Mouse (Mus musculus) fibroblast of lung, adult 2 months (primary cell): ENCODE data around the gene Ms4a4c.
"Not testable (repeated sequence)": the region's sequence is repeated elsewhere in the genome, so short reads cannot be mapped to it uniquely, and the experiment has no call there.

ENCODE experiments used
- DNase-seq: peaks from one replicate; pipeline ENCODE4 v3.0.0-alpha.2; 2011; ENCODE audit warnings: low read depth

Ms4a4c gene

DNA sequence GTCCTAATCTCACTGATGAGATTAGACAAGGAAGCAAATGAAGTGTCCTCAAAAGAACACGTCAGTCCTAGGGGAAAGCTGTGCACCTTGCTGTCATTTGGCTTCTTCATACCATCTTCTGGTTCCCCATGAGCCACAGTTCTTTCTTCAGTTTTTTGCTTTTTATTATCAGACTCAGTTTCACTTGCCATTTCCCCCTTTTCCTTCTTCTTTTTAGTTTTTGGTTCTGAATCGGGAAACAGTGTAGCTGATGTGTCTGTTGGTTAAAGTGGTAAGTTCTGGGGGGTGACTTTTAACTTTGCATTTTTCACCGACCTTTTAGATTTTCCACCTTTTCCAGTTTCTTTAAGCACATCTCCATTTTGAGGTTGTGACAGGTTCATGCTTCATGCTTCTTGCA lies at the start of gene Ms4a4c:
Gene Ms4a4c (plus strand): TSS at position 244 of the 400 bp plus-strand sequence.
- no peak for DNase-seq

DNA sequence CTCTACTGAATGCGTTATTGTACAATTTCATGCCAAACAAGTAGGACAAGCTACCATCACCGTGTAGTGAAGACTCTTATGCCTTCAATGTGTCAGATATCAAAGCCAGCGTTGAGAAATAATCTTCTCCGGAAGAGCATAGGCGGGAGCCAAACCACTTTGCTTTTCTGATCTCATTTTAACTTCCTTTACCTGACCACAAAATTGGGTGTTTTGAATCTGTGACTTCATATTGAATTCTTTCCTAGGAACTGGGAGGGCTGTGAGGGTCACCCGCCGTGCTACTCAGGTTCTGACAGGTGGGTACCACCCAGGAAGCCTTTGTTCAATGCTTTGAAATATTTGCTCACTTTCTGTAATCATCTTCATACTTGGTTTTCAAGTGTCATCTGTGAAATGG lies 48.8 kb upstream of the Ms4a4c start:
- DNase-seq: no peak

DNA sequence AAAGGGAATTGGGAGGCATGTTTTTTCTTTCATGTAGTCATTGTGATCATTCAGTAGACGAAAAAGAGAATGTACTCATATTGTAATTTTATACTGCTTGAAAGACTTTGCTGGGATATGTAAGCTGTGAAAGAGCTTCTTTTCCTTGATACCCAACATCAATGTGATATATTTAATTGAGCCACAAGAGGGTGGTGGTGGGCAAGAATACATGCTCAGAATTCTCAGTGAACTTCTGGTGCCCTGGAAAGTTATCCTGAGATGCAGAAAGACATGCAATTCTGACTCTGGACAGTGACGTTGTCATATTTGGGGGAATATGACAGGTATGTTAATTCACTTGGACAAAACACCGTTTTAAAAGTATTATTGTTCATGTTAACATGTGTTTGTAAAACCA lies 44.5 kb upstream of the Ms4a4c start:
- no peak for DNase-seq

DNA sequence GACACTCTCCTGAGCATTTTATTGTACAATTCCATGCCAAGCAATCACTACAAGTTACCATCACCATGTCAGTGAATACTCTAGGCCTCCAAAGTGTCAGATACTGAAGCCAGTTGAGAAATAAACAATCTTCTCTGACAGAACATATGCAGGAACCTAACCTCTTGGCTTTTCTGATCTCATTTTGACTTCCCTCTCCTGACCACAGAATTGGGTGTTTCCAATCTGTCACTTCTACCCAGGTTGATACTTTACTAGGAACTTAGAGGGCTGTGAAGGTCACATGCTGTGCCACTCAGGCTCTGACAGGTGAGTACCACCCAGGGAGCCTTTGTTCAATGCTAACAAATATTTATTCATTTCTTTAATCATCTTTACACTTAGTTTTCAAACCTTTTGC lies 42.6 kb upstream of the Ms4a4c start:
- no peak for DNase-seq

DNA sequence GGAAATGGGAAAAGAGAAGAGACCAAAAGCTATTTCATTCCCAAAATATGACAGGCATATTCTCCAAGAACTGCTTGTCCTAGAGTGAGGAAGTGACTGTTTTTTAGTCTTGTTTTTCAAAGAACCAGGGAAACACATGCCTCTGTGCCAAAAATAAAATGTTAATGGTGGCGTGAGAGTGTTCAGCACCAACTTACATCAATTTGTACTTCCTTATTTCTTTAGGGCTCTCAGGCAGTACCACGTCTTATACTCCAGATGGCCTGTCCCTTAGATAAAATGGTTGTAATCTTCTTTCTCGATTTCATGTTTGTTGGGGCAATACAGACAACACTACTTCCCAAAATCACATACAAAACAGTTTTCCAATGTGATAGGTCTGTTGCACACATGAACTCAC lies 36.3 kb upstream of the Ms4a4c start:
- no peak for DNase-seq

DNA sequence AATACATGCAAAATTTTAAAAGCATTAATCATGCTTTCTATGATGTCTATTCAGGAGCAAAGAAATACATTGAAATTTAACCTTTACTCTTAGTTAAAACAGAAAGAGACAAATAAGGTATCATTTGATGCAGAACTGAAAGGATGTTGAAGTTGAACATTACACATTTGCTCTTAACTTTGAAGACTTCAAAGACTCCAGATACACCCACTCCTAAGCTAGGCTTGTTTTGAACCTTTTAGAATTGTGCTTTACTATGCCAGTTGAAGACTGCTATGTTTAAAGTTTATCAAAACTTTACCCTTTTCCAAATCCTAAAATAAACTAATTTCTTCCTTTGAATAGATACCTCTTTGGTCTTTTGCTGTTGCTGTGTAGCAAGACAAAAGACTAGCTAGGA lies 33.4 kb upstream of the Ms4a4c start:
- no peak for DNase-seq

DNA sequence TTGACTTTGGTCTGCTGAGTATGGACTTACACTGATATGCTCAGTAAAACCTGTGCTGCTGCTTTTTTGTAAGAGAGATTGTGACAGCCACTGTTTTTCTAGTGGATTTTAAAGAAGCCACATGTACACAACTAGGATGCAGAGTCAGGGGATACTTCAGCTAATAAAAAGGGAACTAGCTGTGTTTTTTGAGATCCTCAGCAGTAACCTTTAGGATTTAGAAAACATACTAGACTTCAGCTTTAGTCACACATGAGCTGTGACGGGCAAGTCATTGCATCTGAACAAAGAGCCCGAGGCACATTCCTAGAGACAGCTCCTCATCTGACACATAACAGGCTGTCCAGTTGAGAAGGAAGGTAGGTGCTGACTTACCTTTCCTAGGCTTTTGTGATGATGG lies 29.3 kb upstream of the Ms4a4c start, which contains the start of gene Ms4a4a:
Gene Ms4a4a (plus strand): TSS at position 251 of the 400 bp plus-strand sequence.
- no peak for DNase-seq

DNA sequence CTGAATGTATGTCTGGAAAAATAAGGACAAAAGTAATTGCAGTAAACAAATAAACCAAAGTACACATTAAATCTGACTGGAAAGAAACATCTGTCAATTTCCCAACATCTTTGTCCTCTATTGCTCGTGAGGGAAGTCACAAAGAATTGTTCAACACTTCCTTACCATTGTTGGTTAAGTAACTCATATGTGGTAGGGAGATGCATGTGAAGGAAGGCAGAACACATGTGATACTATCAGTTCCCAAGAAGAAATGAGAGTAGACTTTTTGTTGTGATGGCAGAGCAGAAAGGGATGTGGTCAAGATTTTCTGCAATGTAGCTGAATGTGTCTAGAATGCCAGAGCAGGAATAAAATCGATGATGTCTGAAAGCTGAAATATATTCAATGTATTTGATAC lies 28.2 kb upstream of the Ms4a4c start:
- DNase-seq: no peak

DNA sequence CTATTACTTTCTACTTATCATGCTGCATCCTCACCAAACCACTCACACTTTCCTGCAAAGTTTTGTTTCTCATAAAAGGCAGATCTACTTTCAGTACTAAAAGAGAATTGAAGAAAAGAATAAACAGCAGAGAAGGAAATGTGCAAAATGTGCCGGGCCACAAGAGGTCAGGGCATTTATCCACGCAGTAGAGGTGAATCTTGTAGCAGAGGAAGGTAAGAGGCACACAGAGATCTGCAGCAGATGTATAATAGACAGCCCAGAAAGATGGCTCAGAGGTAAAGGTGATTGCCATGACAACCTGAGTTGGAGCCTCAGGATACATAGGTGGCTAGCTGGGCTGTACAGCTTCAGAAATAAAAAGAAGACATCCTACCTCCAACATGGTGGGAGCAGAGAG lies 17.5 kb upstream of the Ms4a4c start:
- DNase-seq: no peak

DNA sequence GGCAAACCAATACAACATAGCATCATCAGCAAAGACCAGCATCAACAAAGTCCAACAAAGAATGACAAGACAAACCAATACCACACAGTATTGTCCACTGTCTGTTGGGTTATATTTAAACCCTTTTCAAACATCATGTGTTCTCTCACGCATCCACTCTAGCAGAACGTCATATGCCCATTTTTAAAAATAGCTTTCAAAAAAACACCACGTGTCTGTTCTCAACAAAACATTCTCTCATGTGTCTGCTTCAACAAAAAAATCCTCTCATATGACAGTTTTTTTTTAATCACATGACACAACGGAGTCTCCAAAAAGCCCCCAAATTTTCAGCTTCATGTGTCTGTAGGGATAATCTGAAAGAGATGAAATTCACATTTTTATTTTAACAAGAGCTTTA lies 16.9 kb upstream of the Ms4a4c start:
- no peak for DNase-seq

DNA sequence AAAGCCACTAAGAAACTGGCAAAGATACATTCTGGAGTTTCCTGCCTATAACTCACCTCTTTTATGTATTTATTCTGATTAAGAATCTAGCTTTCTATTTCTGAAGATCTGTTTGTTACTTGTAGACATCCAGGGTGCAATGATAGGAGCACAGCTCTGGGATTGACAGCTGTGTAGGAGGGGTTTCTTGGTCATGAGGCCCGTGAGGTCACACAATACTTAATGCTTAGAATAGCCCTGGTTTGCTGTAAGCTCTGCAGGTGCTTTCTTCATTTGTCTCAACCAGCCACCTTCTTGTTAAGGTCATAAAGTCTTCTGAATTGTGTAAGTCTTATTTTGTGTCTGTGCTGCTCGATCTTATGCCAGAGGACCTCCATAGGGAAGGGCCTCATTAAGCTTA lies 15.6 kb upstream of the Ms4a4c start:
- no peak for DNase-seq

DNA sequence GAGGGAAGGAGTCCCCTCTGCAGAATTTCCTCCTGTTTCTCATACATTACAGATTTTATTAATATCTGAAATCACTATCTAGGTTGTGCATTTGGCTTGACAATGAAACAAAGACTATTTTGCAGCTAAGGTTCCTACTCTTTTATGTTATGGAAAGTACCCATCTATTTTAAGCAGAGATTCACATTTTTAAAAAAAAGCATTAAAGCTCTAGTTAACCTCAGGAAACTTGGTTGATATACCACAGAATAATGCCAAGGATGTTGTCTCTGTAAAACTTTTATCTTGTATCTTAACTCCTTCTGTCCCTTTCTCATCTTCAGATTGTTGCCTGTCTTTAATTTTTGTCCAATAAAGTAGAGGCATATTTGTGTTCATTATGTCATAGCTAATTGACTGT lies 8.8 kb upstream of the Ms4a4c start:
- no peak for DNase-seq

DNA sequence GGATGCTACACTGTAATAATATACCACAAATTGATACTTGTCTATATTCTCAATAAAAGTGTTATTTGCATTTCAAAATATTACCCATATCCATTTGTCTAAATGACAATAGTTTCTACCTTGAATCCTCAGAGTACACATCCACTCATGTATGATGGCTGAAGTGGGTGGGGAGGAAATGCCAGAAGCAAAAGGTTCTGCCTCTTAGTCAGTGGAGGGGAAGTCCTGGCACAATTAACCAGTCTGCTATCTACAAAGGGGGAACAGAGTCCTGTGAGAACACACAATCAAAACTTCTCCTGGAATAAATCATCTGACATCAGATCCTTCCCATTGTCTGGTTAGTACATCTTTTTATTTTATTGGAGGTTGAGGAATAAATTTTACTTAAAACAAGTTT lies 2.9 kb downstream of the Ms4a4c start:
- DNase-seq: no peak

DNA sequence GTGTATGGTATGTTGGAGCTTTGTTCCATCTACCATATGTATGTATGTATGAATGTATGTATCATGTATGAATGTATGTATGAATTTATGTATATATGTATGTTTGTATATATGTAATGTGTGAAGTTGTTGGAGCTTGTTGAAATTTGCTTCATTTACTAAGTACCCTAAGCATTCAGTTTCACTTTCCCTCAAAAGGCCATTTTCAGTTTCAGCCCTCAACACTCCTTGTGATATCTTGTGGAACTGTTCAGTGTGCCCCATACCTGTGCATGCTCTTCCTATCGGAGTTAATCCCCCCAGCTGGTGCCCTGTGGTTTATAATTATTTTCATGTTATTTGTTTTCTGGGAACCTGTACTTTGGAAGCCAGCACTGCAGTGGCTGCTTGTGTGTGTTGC lies 4.0 kb downstream of the Ms4a4c start:
- no peak for DNase-seq

DNA sequence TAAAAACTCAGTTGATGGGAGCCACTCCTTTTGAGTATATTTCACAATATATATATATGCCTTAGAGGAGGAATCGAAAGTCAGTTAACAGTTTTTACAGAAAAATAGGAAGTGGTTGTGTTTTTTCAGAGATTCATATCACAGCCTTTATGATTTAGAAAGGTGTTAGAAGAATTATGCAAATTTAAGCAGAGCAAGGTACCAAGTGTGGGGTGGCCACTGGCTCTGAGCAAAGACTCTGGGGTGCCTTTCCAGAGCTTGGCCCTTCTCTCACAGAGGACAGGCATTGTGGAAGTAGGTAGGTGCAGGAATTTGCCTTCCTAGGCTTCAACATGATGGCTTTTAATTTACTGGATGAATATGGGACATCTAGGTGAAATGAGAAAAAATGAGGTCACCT lies 7.1 kb downstream of the Ms4a4c start:
- no peak for DNase-seq

DNA sequence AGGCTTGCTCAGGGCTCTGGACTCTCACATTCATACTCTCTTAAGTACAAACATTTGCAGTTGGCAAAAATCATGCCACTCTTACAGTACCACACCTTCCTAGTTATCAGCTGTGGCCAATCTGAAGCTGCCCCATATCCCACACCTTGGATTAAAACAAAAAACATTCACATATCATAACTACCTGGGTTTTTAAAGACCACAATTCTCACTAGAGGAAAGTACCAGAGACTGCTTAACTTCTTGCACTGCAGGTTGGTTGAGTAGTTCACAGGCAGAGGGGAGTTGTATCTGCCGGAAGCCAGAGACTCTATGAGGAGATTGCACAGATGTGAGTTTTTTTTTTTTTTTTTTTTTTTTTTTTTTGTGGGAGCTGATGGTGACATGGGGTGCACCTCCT lies 9.5 kb downstream of the Ms4a4c start:
- DNase-seq: no peak

DNA sequence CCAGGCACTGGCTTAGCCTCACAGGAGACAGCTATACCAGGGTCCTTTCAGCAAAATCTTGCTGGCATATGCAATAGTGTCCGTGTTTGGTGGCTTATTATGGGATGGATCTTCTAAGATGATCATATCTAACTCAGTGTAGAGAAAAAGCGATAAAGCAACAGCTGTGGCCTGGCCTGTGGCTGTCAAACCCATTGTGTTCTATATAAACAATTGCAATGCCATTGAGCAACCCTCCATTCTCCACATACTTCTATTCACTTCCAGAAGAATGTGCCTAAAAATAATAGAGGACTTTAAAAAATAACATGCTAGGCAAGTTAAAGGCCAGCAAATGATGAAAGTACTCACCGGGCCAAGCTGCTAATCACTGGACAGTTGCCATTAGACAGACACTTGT lies 11.0 kb downstream of the Ms4a4c start:
- no peak for DNase-seq

DNA sequence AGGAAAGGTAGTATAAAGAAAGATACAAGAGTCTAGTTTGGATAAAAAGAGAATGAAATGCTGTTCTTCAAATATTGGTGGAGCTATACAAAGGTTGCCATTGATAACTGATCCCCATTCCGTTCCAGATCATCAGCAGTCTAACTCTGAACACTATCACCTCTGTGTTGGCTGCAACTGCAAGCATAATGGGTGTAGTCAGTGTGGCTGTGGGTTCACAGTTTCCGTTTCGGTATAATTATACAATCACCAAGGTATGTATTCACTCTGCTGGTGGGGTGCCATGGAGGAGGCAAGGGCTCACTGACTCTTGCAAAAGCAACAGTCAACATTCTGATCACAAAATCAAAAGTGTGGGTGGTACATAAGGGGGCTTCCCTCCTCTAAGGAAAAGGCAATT lies 14.3 kb downstream of the Ms4a4c start:
- DNase-seq: not testable (repeated sequence)

DNA sequence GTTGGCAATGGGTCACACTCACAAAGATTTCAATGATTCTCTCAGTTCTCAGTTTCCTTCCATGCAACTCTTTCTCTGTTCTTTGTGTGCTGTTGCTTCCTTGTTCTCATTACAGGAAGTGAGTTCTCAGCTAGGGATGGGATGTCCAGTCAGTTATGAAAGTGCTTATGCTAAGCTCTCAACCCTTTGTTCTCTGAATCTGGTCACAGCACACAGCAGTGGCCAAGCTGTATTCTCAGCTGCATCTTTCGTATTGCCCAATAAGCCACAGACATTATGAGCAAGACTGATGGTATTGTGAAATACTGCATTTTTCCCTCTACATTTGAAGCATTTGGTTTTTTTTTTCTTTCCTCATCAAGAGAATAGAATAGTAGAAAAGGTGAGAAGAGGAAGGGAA lies 26.6 kb downstream of the Ms4a4c start:
- DNase-seq: peak; percentile 3

DNA sequence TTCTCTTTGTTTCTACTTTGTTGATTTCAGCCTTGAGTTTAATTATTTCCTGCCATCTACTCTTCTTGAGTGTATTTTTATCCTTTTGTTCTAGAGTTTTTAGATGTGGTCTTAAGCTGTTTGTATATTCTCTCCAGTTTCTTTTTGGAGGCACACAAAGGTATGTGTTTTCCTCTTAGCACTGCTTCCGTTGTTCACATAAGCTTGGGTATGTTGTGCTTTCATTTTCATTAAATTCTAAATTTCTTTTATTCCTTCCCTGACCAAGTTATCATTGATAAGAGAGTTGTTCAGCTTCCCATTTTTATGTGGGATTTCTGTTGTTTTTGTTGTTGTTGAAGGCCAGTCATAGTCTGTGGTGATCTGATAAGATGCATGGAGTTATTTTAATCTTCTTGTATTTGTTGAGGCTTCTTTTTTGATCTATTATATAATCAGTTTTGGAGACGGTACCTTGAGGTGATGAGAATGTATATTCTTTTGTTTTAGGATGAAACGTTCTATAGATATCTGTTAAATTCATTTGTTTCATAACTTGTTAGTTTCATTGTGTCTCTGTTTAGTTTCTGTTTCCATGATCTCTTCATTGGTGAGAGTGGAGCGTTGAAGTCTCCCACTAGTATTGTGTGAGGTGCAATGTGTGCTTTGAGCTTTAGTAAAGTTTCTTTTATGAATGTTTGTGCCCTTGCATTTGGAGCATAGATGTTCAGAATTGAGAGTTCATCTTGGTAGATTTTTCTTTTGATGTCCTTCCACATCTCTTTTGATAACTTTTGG lies 30.7 kb downstream of the Ms4a4c start:
- no peak for DNase-seq

DNA sequence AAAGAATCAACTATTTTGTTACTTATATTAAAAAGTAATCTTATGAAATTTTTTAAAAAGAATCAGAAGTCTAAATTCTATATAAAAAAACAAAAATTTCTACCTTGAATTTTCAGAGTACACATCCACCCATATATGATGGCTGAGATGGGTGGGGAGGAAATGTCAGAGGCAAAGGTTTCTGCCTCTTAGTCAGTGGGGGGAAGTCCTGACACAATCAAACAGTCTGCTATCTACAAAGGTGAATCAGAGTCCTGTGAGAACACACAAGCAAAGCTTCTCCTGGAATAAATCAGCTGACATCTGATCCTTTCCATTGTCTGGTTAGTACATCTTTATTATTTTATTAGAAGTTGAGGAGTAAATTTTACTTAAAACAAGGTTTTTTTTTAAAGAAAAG lies 38.8 kb downstream of the Ms4a4c start, which contains the start of gene Ms4a4b:
Gene Ms4a4b (plus strand): TSS at position 216 of the 400 bp plus-strand sequence.
- no peak for DNase-seq

DNA sequence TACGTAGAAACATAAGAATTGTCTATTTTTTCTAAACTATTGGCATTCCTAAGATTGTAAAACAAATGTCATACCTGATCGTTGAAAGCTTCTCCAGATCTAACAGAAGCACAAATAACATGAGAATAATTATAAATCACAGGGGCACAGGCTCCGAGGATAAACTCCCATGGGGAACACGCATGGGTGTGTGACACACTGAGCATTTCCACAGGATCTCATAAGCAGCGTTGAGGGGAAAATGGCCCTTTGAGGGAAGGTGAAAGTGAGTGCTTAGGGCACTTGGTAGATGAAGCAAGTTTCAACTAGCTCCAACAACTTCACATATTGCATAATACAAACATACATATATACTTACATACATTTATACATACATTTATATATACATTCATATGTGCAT lies 39.4 kb downstream of the Ms4a4c start:
- no peak for DNase-seq

DNA sequence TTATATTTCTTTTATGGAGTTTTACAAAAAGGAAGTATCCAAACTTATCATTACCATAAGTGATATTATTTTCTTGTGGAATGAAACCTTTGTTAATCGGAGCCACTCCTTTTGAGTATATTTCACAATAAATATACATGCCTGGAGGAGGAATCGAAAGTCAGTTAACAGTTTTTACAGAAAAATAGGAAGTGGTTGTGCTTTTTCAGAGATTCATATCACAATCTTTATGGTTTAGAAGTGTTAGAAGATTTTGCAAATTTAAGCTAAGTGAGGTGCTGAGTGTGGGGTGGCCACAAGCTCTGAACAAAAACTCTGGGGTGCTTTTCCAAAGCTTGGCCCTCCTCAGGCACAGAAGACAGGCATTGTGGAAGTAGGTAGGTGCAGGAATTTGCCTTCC lies 42.7 kb downstream of the Ms4a4c start:
- DNase-seq: no peak

DNA sequence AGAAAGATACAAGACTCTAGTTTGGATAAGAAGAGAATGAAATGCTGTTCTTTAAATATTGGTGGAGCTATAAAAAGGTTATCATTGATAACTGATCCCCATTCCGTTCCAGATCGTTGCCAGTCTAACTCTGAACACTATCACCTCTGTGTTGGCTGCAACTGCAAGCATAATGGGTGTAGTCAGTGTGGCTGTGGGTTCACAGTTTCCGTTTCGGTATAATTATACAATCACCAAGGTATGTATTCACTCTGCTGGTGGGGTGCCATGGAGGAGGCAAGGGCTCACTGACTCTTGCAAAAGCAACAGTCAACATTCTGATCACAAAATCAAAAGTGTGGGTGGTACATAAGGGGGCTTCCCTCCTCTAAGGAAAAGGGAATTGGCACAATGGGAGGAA lies 54.5 kb downstream of the Ms4a4c start:
- DNase-seq: not testable (repeated sequence)
